Mouse (Mus musculus): ENCODE measurements around the gene Snapc2.

Gene Snapc2

DNA sequence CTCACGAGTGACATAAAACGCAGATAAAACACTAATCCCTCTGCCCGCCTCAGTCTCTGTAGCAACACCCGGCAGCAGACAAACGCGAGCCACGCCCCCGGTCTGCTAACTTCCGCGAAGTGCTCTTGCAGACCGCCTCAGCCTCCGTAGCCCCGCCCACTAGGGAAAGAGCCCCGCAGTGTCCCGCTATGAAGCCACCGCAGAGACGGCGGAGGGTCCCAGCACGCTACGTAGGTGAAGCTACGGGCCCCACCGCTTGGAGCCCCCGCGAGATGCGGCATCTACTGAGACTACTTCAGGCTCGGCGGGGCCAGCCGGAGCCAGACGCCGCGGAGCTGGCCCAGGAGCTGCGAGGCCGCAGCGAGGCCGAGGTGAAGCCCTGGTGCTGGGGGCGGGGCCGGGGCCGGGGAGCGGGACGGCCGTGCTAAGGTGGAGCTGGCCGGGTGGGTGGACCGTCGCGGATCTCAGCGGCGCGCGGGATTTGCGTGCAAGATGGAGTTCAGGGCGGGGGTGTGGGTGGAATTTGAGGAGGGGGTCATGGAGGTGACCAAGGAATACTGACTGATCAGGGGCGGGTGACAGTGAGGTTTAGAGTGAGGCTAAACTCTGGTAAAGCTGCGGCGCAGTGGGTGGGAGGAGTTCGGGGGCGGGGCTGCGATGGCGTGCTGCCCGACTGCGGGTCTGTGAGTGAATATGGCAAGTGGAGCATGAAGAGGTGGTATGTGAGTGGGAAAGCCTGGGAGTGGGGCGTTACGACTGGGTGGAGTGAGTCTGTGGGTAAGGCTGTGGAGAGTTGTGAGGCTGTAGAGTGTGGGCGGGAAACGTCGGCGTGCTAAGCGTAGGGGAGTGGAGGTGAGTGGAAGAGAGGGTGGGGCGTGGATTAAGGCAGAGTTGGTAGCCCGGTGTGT is at the start of gene Snapc2:
Snapc2 (plus strand) TSS at position 147 of the 908 bp plus-strand sequence.
- peak; percentile 95 for DNase-seq

DNA sequence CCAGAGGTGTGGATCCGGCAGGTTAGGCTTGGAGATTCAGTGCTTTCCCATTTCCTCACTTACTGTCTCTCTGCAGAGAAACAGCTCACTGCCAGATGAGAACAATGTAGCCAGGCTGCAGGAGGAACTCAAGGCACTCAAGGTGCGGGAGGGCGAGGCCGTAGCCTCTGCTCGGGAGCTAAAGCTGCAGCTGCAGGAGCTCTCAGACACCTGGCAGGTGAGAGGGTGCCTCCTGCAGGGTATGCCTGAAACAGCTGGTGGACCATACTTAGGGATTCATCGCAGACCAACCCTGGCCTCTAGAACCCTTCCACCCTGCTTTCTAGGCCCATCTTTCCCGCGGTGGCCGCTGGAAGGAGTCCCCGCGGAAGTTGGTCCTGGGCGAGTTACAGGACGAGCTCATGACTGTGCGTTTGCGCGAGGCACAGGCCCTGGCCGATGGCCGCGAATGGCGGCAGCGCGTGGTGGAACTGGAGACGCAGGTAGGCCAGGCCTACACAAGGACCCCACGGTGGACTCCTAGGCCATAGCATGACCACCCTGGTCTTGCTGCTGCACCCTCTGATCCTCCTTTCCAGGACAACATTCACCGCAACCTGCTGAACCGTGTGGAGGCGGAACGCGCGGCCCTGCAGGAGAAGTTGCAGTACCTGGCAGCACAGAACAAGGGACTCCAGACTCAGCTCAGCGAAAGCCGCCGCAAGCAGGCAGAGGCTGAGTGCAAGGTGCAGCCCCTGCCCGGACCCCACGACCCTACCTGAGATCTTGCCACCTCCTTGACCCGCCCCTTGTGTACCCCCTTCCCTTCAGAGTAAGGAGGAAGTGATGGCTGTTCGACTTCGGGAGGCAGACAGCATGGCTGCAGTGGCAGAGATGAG is 47.4 kb upstream of the Snapc2 start:
- DNase-seq, result no peak

DNA sequence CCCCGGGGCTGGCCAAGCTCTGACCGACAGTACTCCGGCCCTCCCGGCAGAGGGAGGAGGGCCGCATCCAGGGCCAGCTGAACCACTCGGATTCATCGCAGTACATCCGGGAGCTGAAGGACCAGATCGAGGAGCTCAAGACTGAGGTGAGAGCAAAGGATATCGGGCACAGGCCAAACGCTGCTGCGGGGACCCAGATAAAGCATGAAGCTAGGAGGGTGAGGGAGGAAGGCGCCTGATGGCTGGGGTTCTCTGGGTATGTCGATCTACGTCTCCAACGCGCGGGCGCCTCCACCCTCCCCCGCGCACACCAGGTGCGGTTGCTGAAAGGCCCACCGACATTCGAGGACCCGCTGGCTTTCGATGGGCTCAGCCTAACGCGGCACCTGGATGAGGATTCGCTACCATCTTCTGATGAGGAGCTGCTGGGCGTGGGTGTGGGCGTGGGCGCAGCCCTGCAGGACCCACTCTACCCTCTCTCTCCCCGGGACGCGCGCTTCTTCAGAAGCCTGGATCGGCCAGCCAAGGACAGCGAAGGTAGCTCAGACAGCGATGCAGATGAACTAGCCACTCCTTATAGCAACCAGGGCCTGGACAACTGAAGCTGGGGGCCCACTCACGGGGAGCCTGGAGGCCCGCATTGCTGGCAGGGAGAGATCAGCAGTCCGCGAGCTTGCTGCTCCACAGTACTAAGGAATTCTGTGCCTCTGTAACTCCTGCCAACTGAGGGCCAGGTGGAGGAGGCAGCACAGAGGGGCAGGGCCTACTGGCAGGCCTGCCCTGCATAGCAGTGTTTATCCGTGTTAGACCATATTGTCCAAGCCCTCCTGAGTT is 46.5 kb upstream of the Snapc2 start:
- no peak for DNase-seq

DNA sequence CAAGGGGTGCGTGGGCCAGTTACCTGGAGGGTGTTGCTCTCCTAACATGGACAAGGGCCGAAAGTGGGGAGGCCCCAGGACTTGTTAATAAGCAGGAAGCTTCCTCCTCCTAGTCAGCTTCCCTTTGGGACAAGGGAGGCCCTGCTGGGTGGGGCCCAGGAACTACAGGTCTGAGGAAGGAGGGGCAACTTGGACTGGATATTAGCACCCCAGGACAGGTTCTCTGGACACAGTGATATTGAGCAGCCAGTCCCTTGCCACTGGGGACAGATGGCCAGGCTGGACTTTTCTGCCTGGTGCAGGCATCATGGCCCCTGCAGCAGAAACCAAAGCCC is 45.9 kb upstream of the Snapc2 start:
- DNase-seq, result no peak

DNA sequence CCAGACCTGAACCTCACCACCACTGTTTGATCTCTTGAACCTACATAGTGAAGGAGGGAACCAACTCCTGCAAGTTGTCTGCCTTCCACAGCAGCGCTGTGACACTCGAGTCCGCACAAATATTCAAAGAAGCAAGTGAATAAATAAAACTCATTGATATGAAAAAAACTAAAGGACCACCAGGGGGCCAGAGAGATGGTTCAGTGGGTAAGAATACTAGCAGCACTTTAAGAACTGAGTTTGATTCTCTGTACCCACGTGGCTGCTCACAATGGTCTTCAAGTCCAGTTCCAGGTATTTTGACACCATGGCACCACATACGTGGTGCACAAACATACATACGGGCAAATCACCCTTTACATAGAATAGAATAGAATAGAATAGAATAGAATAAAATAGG is 41.8 kb upstream of the Snapc2 start:
- no peak for DNase-seq

DNA sequence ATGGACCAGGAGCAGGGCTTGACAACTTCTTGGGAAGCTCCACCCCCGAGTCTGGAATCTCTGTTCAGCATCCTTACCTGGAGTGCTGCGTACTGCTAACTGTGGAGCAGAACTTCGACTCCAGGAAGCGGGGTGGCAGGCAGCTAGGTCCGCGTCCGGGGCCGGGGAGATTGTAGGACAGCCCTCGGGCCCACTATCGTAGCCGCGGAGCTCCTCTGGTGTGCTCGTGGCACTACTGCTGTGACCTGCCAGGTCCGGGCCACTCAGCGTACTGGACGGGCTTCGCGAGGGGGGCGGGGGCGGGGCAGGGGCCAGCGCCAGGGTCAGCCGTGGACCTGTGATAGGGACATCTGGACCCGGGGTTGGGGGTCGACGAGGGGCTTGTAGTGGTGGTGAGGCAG is 40.1 kb upstream of the Snapc2 start:
- no peak for DNase-seq

DNA sequence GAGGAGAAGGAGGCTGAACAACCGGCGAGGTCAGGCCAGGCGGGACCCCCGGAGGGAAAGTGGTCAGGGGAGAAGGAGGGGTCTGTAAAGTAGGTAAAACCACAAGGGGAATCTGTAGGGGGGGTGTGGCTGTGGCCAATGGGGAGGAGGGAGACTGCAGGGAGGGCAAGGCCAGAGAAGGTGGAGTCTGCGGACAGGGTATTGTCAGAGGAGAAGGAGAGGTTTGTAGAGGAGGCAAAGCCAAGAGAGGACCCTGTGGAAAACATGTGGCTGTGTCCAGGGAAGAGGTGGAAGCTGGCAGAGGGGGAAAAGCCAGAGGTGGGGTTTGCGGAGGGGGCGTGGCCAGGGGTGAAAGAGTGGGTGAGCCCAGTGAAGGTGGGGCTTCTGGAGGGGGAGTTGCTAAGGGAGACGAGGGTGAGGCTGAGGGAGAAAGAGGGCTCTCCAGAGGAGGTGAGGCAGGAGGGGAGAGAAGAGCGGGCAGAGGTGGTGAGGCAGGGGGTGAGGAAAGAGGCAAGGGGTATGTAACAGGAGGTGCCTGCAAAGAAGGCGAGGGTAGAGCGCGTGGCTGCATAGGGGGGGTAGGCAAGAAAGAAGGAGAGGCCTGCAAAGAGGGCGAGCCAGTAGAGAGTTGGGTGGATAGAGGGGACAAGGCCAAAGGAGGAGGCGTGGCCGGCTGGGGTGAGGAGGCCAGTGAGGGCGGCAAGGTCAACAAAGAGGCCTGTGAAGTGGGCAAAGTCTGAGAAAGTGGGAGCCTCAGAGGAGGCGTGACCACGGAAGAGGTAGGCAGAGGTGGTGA is 39.5 kb upstream of the Snapc2 start:
- DNase-seq, result no peak

DNA sequence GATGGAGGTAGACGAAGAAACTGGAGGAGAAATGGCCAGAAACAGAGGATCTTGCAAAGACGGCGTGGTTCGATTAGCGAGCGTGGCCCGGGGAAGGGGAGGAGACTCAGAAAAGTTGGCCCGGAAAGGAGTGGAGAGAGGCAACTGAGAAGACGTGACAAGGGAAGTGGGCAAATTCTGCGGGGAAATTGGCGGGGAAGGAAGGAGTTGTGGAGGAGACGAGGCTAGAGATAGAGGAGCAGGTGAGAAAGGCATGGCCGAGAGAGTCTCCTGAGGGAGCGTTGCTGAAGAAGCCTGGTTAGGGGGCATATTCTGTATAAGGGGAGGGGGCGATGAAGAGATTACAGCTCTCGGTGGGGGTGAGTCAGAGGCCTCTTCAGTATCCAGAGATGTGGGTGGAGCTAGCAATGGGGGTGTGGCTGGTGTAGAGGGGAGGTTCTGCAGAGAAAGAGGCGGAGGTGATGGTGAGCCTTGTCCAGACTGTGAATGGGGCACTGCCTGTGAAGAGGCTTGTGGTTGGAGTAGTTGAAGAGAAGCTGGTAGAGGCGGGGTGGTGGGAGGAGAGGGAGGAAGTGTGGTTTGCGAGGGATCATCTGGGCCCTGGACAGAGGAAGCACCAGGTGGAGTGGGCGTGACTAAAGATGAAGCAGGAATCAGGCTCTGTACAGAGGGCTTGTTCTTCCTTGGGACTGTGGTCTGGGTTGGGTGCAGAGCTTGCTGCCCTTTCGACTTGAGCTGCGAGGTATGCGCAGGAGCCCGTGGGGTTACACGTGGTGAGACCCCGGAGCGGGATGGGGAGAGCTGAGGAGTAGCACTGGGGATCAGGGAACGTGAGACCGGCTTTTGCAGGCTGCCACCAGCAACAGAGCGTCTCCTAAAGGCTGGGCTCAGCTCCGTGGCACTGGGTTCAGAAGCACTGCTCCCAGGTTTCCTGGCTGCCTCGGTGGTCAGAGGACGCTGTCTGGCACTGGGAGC is 38.6 kb upstream of the Snapc2 start:
- peak; percentile 45 for DNase-seq

DNA sequence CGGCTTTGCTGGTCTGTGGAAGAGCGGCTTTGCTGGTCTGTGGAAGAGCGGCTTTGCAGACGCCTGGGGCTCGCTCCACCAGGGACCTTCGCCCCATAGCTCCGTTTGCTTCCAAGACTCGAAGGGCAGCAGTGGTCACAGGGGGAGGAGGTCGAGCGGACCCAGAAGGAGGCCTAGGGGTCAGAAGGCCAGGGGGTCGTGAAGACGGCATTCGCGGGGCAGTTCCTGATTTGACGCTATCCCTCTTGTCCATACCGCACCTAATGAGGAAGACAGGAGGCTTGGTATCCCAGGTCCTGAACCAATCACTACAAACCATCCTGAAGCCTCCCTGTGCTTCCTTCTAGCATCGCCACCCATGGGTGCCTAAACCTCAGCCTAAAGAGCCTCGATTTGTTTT is 36.6 kb upstream of the Snapc2 start:
- no peak for DNase-seq

DNA sequence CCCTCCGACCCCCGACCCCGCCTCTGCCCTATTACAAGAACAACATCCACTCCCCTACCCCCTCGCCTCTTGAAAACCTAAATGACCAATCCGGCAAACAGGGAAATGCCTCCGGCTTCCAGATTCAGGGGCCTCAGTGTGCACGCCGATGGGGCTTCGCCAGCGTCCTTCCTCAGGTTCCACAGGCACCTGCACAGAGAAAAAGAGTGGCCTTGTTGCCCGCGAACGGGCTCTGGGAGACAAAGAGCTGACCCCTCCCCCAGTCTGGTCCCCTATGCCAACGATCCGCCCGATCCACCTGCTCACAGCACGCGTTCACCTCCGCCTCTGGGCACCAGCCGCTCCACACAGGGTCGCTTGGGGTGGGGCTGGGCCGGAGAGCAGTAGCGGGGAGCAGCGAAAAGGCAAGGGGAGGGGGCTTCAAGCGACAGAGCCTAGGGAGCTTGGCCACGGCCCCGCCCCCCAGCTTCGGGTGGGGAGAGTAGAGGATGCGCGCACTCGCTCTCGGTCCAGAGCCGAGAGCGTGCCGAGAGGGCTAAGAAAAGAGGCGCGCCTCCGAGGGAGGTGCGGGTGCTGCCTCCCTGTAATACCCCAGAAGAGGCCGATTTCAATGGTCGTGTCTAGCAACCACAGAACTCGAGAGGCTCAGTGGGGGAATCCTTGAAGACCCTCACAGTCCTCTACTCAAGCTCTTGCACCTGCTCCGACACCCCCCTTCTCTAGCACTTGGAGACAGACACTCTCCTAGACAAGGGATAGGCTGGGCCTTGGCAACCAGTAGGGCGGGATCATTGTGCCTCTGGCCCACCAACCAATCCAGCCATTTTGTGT is 35.9 kb upstream of the Snapc2 start, which contains the start of gene Prr36:
Prr36 (minus strand) TSS at position 669 of the 831 bp plus-strand sequence.
- peak; percentile 74 for DNase-seq

DNA sequence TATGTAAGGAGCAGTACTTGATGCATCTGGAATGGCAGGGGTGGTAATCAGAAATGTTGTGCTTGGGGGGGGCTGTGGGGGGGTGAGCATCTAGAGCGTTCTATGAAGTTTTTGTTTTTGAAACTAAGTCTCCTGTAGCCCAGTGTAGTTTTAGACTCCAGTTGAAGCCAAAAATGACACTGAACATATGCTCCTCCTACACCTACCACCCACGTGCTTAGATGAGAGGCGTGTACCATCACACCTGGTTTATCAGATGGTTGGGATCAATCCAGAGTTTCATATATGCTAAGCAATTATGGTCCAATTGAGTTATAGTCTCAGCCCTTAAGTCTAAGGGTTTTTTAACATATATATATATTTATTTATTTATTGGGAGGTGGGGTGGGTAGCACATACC is 33.3 kb upstream of the Snapc2 start:
- no peak for DNase-seq

DNA sequence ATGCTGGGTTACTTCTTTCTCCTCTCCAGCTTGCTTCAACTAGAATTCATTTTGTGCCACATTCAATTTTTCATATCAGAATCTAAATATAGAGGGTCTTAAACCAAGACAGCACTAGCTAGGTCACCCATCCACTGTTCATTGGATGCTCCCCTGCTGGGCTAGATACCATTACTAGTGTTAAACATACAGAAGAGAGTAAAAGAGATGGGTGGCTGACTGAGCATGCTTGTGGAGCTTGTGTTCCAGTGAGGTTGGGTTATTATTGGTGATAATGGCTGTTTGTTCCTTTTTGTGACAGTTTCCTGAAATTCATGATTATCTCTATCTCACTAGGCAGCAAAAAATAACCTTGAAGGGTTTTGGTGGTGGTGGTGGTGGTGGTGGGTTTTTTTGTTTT is 30.8 kb upstream of the Snapc2 start:
- no peak for DNase-seq

DNA sequence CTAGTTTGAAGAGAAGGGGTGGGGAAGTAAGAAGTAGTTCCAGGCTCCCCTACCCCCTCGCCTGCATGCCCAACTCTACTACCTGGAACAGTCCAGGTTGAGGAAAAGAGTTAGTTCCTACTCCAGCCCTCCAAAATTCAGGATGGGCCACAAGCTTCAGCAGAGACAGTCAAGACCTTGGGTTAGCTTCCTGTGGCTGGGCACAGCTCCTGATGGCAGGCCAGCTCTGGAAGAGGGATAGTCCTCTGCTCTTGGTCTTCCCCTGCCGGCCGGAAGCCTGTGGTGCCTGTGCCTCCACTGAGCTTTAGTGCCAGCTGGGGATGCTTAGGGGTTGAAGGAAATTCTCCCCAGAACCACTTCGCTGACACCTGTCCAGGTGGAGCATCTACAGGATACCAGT is 26.6 kb upstream of the Snapc2 start:
- DNase-seq, result no peak

DNA sequence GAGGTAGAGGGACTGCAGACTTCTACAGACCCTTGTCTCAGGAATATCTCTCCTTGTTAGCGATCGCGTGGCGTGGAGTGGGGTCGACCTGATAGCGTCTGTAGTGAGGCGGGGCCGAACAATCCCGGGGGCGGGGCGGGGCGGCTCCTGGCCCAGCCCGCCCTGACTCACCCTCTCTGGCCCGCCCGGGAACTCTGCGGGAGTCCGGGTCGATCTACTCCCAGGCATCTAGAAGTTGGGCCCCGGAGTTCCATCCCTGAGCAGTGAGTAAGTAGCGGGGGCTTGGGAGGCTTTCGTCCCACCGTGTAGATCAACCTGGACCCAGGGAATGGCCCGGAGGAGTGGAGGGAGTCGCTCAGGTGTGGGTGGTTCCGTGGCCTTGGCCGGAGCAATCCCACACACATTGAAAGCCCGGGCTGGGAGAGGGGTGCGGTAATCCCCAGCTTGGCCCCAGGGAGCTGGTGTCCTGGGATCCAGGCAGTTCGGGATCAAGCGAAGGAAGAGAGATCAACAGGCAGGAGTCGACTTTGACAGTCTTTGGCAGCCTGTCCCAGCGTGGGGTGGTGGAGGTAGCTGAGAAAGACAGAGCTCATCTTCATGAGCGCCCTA is 26.0 kb upstream of the Snapc2 start, which contains the start of gene Lrrc8e:
Lrrc8e (plus strand) TSS at position 89 of the 609 bp plus-strand sequence.
- DNase-seq, result no peak

DNA sequence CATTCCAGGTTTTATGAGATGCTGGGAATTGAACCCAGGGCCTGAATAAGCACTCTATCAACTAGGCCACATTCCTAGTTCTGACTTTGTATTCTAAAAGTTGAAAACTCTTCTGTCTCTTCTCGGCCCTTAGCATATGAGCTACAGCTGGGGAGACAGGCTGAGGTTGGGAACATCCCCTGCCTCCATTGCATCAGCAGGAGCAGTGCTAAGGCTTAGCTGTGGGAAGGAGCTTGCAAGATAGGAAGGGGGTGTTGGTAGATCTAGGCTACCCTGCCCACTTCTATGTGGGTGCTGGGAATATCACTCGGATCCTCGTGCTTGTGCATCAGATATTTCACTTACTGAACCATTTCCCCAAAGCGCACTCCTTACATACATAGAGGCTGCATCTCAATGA is 25.0 kb upstream of the Snapc2 start:
- no peak for DNase-seq

DNA sequence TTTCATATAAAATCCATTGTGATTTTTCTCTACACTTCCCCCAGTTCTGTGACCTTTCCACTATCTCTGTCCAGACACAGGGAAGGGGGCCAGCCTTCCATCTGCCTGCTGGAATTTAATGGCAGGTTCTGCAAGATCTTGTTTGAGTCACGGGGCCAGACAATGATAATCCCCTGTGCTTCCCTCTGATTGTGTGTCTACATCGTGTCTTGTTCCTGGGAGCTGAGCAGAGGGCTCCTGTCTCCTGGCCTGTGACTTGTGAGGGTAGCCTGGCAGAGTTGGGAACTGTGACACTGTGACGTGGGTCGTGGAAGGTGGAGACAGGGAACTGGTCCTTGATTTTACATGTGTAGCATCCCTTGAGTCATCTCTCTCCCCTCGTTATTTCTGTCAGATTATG is 23.1 kb upstream of the Snapc2 start:
- no peak for DNase-seq

DNA sequence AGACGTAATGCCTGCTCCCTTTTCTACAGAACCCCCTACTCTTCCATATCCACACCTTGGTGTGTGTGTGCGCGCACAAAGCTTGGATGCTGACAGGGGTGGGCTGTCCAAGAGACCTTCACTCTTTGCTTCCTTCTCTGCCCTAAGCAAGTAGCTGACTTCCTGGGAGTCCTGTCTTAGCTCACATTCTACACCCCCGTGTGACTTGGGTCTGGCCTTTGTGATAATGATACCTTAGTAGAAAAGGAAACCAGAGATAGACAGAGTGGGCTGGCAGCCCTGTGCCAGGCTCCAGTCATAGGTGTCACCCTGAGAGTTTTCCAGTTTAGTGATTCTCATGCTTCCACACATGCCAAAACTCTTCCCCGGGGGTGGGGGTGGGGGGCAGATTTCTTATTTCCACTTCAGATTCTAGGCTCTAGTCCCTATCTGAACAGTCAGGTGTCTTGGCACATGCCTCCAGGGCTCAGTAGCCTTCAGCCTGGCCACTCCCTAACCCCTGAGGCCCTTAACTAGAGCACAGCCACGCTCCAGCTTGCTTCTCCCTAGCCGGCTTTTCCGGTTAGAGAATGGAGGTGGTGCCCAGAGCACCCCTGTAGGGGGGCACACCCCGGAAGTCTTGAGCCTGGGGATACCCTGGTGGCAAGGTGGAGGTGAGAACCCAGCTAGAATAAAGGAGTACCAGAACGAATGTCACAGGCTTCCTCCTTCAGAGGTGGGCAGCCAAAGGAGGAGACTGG is 22.1 kb upstream of the Snapc2 start:
- DNase-seq, result no peak

DNA sequence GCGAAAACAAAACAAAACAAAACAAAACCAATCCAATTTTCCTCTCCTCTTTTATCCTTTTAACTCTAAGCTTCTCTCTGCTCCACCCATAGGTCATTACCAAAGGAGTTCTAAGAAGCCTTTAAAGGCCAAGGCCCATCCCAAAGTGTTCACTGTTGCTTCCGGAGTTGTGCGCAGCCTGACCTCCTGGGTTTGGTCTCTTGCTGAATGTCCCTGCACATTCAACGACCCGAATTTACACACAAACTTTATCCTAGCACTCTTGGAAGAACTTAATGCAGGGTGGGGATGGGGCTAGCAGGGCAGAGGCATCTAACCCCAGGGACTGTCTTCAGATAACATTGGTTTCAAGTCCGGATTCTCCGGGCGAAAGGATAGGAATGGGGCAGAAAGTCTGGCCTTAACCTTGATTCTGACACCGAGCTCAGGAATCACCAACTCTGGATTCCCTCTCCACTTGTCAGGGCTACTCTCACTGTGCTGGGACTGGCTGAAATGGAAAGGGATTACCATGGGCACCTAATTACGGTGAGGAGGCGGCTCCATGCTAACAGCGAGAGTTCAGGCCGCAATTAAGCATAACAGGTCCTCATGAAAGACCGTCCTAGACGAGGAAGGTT is 15.0 kb upstream of the Snapc2 start:
- no peak for DNase-seq

All from layer of hippocampus, adult 9-11 months (tissue).